Mouse (Mus musculus) hindbrain, embryonic 10.5 days (tissue): ENCODE measurements around the gene 5830411N06Rik. TPM values are rescaled to one million over a fixed set of nuclear protein-coding genes. Genes with fewer than 3 reads are reported as not detected.

Experiments used
- DNase-seq: peaks from one replicate; pipeline ENCODE4 v3.0.0-alpha.2; 2017; ENCODE audit warnings: low spot score
- H3K27ac ChIP-seq: fragments of 300-500 bp; sonication (generic); 2 replicates; pipeline ENCODE4 v1.5.1; 2016; ENCODE audit warnings: mild to moderate bottlenecking, moderate library complexity
- H3K27me3 ChIP-seq: fragments of 300-500 bp; sonication (generic); 2 replicates; pipeline ENCODE4 v1.6.1; 2016; ENCODE audit warnings: mild to moderate bottlenecking; ENCODE audit not compliant: poor library complexity, insufficient read depth, severe bottlenecking
- H3K36me3 ChIP-seq: fragments of 300-500 bp; sonication (generic); 2 replicates; pipeline ENCODE4 v1.6.1; 2016; ENCODE audit warnings: mild to moderate bottlenecking, moderate library complexity
- H3K4me1 ChIP-seq: fragments of 300-500 bp; sonication (generic); replicated peaks from 2 replicates; pipeline ENCODE4 v1.6.1; 2016; ENCODE audit warnings: mild to moderate bottlenecking
- H3K4me3 ChIP-seq: fragments of 300-500 bp; sonication (generic); 2 replicates; pipeline ENCODE4 v1.5.1; 2016; ENCODE audit warnings: mild to moderate bottlenecking, moderate library complexity
- H3K9me3 ChIP-seq: fragments of 300-500 bp; sonication (generic); 2 replicates; pipeline ENCODE4 v1.6.1; 2016; ENCODE audit warnings: mild to moderate bottlenecking, moderate library complexity
- WGBS: fragments of 180-500 bp; shearing (Covaris S2); methylation state at CpG from one replicate; pipeline ENCODE4 v1.1.7; 2016; 5-methylcytosine and 5-hydroxymethylcytosine counted together
- polyA plus RNA-seq: library from polyadenylated mRNA; unstranded; fragments of >200 nt; fragmentation: Nextera tagmentation; extraction: Ambion mirVana; gene quantifications from 2 replicates; pipeline ENCODE4 v1.2.1, GENCODE M21; 2016

Gene 5830411N06Rik
- polyA plus RNA-seq = not detected in 2 replicates

GRCm38 (mm10) chr7:140247216-140247615 lies at the start of gene 5830411N06Rik:
TSS of gene 5830411N06Rik (plus strand) at chr7:140247284.
- Histone ChIP-seq H3K9me3 (peaks cover 2% of the 10 kb centered on the region; the same call in 1 of the 2 replicates), H3K4me3 (no peak within 1 kb of the TSS), H3K36me3 (no peaks in the 10 kb centered on the region), H3K27me3 (no peaks in the 10 kb centered on the region), H3K4me1 (no peaks in the 10 kb centered on the region), H3K27ac (no peak within 1 kb of the TSS)
- DNase-seq = no peak
- 87% methylated on average over 4 of the region's 4 CpGs for WGBS

- no peak overlapping the region for H3K4me3 ChIP-seq
- no peak for DNase-seq
- 87% methylated on average over 4 of the region's 4 CpGs for WGBS
- no peaks in the 10 kb centered on the region for H3K36me3 ChIP-seq
- H3K4me1 ChIP-seq = no peaks in the 10 kb centered on the region
- H3K27ac ChIP-seq = no peak overlapping the region
- H3K9me3 ChIP-seq = no peaks in the 10 kb centered on the region
- H3K27me3 ChIP-seq = no peaks in the 10 kb centered on the region
Observed at GRCm38 (mm10) chr7:140201090-140201489, 46.0 kb upstream of the 5830411N06Rik start.

GRCm38 (mm10) chr7:140205864-140206263 lies 41.2 kb upstream of the 5830411N06Rik start, which contains the start of gene Olfr524:
TSS of gene Olfr524 (minus strand) at chr7:140205964.
- Histone ChIP-seq H3K4me3 (no peak within 1 kb of the TSS), H3K9me3 (no peaks in the 10 kb centered on the region), H3K36me3 (no peaks in the 10 kb centered on the region), H3K4me1 (no peaks in the 10 kb centered on the region), H3K27me3 (no peaks in the 10 kb centered on the region), H3K27ac (no peak within 1 kb of the TSS)
- no peak for DNase-seq

GRCm38 (mm10) chr7:140206904-140207303 lies 40.2 kb upstream of the 5830411N06Rik start:
- H3K36me3 ChIP-seq = no peaks in the 10 kb centered on the region
- no peaks in the 10 kb centered on the region for H3K27me3 ChIP-seq
- no peaks in the 10 kb centered on the region for H3K4me1 ChIP-seq
- 96% methylated on average over 3 of the region's 3 CpGs for WGBS
- no peak overlapping the region for H3K4me3 ChIP-seq
- no peaks in the 10 kb centered on the region for H3K9me3 ChIP-seq
- DNase-seq = no peak
- no peak overlapping the region for H3K27ac ChIP-seq

DNA sequence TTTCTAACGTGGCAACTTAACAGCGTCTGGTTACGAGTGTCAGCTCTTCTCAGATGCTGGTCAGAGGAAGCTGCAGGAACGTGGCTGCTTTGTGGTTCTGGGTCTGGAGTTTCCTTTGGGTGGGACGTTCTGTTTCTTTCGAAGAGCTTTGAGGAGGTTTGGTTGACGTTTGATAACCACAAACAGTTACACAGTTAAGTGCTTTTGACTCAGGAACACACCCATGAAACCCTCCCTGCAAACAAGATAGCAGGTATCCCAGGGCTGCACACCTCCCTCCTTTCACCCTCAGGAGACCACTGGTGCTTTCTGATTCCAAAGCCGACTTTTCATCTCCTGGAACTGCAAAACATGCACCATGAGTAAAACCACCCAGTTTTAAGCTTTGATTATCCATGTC lies 38.9 kb upstream of the 5830411N06Rik start:
- 80% methylated on average over 8 of the region's 8 CpGs for WGBS
- DNase-seq = no peak
- H3K27ac ChIP-seq = no peak overlapping the region
- no peaks in the 10 kb centered on the region for H3K27me3 ChIP-seq
- no peaks in the 10 kb centered on the region for H3K4me1 ChIP-seq
- no peak overlapping the region for H3K4me3 ChIP-seq
- H3K9me3 ChIP-seq = no peaks in the 10 kb centered on the region
- no peaks in the 10 kb centered on the region for H3K36me3 ChIP-seq

DNA sequence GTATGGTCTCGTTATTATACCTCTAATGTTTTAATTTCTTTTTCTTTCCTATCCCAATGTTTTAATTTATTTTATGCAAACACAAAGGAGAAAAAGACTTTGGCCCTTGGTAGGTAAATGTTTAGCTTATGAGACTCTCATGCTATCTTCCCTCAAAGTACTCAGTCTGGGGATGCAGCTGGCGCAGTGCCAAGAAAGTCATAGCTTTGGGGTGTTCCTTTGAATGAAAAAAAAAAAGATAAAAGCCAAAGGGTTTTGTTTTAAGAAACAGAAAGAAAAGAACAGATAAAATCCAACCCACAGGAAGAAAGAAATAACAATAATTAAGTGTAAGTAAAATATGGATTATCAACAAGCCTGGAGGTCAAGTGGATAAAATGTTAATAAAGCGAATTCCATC lies 38.4 kb upstream of the 5830411N06Rik start:
- H3K4me3 ChIP-seq = no peak overlapping the region
- H3K36me3 ChIP-seq = no peaks in the 10 kb centered on the region
- no peaks in the 10 kb centered on the region for H3K9me3 ChIP-seq
- no peaks in the 10 kb centered on the region for H3K4me1 ChIP-seq
- DNase-seq = no peak
- H3K27ac ChIP-seq = no peak overlapping the region
- no peaks in the 10 kb centered on the region for H3K27me3 ChIP-seq
- 84% methylated on average over 3 of the region's 3 CpGs for WGBS

- Histone ChIP-seq H3K27me3 (no peaks in the 10 kb centered on the region), H3K27ac (no peak overlapping the region), H3K36me3 (no peaks in the 10 kb centered on the region), H3K4me3 (no peak overlapping the region), H3K9me3 (no peaks in the 10 kb centered on the region), H3K4me1 (no peaks in the 10 kb centered on the region)
- DNase-seq = no peak
- WGBS = 89% methylated on average over 5 of the region's 5 CpGs
Observed at GRCm38 (mm10) chr7:140213841-140214240, 33.2 kb upstream of the 5830411N06Rik start.

DNA sequence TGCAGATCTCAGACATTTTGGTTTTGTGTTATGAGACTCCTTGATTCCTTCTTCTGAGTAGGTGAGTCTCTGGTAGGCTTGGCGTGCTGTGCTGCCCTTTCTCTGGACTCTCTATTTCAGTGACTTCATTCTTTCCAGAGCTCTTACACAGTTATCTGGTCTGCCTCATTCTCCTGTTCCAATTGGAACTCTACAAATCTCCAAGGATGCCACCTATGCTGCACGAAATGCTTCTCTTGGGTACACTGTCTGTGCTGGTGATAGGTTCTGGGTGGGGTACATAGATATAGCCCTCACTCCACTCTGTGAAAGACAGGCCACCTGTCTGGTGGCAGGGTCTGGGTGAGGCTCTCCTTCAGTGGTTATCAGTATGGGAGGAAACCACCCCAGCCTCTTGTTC lies 29.1 kb upstream of the 5830411N06Rik start, which contains the start of gene Cd163l1:
Gene Cd163l1, plus strand, starts transcription at position 301 of the 400 bp plus-strand sequence.
- Histone ChIP-seq H3K27ac (no peak within 1 kb of the TSS), H3K27me3 (no peaks in the 10 kb centered on the region), H3K36me3 (no peaks in the 10 kb centered on the region), H3K9me3 (peaks cover 2% of the 10 kb centered on the region; the same call in 1 of the 2 replicates), H3K4me1 (no peaks in the 10 kb centered on the region), H3K4me3 (no peak within 1 kb of the TSS)
- DNase-seq = no peak
- WGBS = 86% methylated on average over 2 of the region's 2 CpGs

DNA sequence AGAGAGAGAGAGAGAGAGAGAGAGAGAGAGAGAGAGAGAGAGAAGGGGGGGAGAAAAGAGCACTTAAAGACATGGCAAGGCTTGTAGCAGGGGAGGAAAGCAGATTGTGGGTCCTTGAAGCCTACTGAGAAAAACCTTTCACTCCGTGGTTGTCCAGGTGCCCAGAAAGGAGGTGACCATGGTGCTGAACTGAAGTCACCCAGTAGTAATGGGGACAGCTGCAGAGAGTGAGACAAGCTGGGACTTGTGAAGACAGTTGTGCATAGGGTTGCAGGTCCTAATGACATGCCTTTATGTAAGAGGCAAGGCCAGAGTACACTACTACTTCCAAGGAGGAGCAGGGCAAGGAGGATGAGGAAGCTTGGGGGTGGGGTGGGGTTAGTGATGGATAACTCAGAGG lies 27.8 kb upstream of the 5830411N06Rik start:
- Histone ChIP-seq H3K27ac (no peak overlapping the region), H3K9me3 (peaks cover 2% of the 10 kb centered on the region; the same call in 1 of the 2 replicates), H3K36me3 (no peaks in the 10 kb centered on the region), H3K4me1 (no peaks in the 10 kb centered on the region), H3K4me3 (no peak overlapping the region), H3K27me3 (no peaks in the 10 kb centered on the region)
- WGBS = 13% methylated on average over 1 of the region's 1 CpGs
- DNase-seq = no peak

DNA sequence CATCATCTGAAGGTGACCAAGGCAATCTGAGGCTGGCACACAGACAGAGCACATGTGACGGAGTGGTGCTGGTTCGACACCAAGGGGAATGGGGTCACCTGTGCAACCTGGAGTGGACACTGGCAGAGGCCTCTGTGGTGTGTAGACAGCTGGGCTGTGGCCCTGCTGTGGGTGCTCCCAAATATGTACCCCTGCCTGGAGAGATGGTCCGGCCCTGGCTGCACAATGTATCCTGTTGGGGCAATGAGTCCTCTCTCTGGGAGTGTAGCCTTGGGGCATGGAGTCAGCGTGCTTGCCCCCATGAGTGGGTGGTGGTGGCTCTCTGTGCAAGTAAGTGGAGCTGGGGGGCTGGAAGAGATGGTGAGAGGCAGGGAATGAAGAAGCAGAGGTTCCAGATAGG lies 26.7 kb upstream of the 5830411N06Rik start:
- no peaks in the 10 kb centered on the region for H3K36me3 ChIP-seq
- WGBS = 85% methylated on average over 4 of the region's 4 CpGs
- H3K4me3 ChIP-seq = no peak overlapping the region
- no peaks in the 10 kb centered on the region for H3K27me3 ChIP-seq
- no peak for DNase-seq
- H3K9me3 ChIP-seq = peaks cover 2% of the 10 kb centered on the region; the same call in 1 of the 2 replicates
- H3K4me1 ChIP-seq = no peaks in the 10 kb centered on the region
- no peak overlapping the region for H3K27ac ChIP-seq

DNA sequence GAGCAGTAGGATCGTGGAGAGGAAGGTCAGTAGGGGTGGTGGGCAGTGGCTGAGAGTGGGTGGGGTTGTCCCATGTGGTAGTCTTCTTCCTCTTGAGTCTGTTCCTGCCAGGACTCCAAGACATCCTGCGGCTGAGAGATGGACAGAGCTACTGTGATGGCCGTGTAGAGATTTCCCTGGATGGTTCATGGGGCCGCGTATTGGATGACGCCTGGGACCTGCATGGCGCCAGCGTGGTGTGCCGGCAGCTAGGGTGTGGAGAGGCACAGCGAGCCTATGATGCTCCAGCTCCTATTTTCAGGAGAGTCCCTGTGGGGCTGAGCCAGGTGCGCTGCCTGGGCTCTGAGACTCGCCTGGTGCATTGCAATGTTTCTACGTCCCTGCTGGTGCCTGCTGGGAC lies 22.9 kb upstream of the 5830411N06Rik start:
- no peak overlapping the region for H3K27ac ChIP-seq
- no peaks in the 10 kb centered on the region for H3K36me3 ChIP-seq
- no peaks in the 10 kb centered on the region for H3K4me1 ChIP-seq
- 87% methylated on average over 13 of the region's 13 CpGs for WGBS
- DNase-seq = no peak
- peaks cover 2% of the 10 kb centered on the region; the same call in 1 of the 2 replicates for H3K9me3 ChIP-seq
- H3K27me3 ChIP-seq = no peaks in the 10 kb centered on the region
- no peak overlapping the region for H3K4me3 ChIP-seq

GRCm38 (mm10) chr7:140228476-140228875 lies 18.6 kb upstream of the 5830411N06Rik start:
- Histone ChIP-seq H3K27me3 (no peaks in the 10 kb centered on the region), H3K4me3 (no peak overlapping the region), H3K9me3 (no peaks in the 10 kb centered on the region), H3K27ac (no peak overlapping the region), H3K36me3 (no peaks in the 10 kb centered on the region), H3K4me1 (no peaks in the 10 kb centered on the region; the same call in 1 of the 2 replicates)
- DNase-seq = no peak
- 86% methylated on average over 13 of the region's 13 CpGs for WGBS

DNA sequence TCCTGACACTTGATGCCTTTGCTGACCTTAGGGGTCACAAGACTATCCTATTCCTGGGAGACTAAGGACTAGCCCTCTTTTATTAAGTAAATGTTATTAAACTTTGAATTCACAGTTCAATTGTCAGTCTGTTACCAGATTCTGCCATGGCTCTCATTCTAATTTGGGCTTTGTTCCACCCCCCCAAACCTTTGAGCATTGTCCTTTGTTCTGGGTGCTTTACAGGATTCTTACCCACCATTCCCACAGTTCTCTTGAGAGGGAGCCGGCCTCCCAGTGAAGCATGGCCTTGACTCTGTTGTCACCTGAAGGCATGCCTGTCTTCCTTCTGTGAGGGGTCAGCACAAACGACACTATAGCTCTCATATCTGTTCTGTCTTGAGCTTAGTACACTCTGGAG lies 16.1 kb upstream of the 5830411N06Rik start:
- 67% methylated on average over 2 of the region's 2 CpGs for WGBS
- Histone ChIP-seq H3K9me3 (no peaks in the 10 kb centered on the region), H3K27ac (no peak overlapping the region), H3K4me1 (no peaks in the 10 kb centered on the region; the same call in 1 of the 2 replicates), H3K27me3 (no peaks in the 10 kb centered on the region), H3K36me3 (no peaks in the 10 kb centered on the region), H3K4me3 (no peak overlapping the region)
- DNase-seq = no peak

GRCm38 (mm10) chr7:140233696-140234095 lies 13.4 kb upstream of the 5830411N06Rik start:
- DNase-seq = no peak
- Histone ChIP-seq H3K27me3 (no peaks in the 10 kb centered on the region), H3K9me3 (no peaks in the 10 kb centered on the region), H3K4me3 (no peak overlapping the region), H3K36me3 (no peaks in the 10 kb centered on the region), H3K4me1 (no peaks in the 10 kb centered on the region; the same call in 1 of the 2 replicates), H3K27ac (no peak overlapping the region)
- 93% methylated on average over 3 of the region's 3 CpGs for WGBS
